ENCODE assay signal across 9 mouse cellular contexts in genomic region chr10:126931123-126931759, GRCm38 (mm10). TPM values are rescaled to one million over a fixed set of nuclear protein-coding genes. Genes with fewer than 3 reads are reported as not detected.
A peak's percentile ranks its signal among the peaks of the same experiment; 100 is the strongest.
DNase-seq lines count a peak whose midpoint lies in the region; ATAC-seq lines count a peak whose summit lies in the region.
"Had no signal": no experiment of that assay in that cellular context is flagged by ENCODE, and none has a peak within 500 bp of the region (broad histone marks: within the 10 kb centered on the region; RNA-seq: fewer than 3 reads in every experiment).

No protein-coding gene starts in this region.

- no peak for DNase-seq in neural tube, embryonic 10.5 days (ENCODE audit: extremely low spot score, low spot score)
- DNase-seq in forebrain, embryonic 14.5 days (ENCODE audit: low spot score): no peak
- DNase-seq in kidney, postnatal 25 days: no peak
- DNase-seq in urinary bladder, postnatal 25 days (ENCODE audit: low spot score): no peak
- no peak for DNase-seq in cerebellum, adult 9-11 months

- peaks cover 64% of the 10 kb centered on the region for H3K4me1 ChIP-seq in neural tube, embryonic 13.5 days (replicated peaks)
- H3K4me1 ChIP-seq in forebrain, embryonic 14.5 days (ENCODE audit: control insufficient read depth, insufficient read depth, low read length): peaks cover 46% of the 10 kb centered on the region
- peaks cover 70% of the 10 kb centered on the region for H3K4me1 ChIP-seq in intestine, embryonic 16.5 days (ENCODE audit: control insufficient read depth, insufficient read depth, low read length)
- H3K4me1 ChIP-seq in neural tube, embryonic 14.5 days (ENCODE audit: control insufficient read depth, insufficient read depth, low read length): peaks cover 26% of the 10 kb centered on the region

- H3K9ac ChIP-seq in neural tube, embryonic 13.5 days: no peak overlapping the region
- H3K9ac ChIP-seq in forebrain, embryonic 14.5 days (ENCODE audit: low read length): 0 out of 2 replicates have a peak overlapping the region, but pooled peaks have one; percentile 17
- peak overlapping the region; percentile 58 for H3K9ac ChIP-seq in intestine, embryonic 16.5 days (ENCODE audit: low read depth, low read length)
- H3K9ac ChIP-seq in neural tube, embryonic 14.5 days (replicated peaks; ENCODE audit: low read depth, low read length): no peak overlapping the region
- H3K9ac ChIP-seq: liver, embryonic 14.5 days had no signal

- no peaks in the 10 kb centered on the region for H3K9me3 ChIP-seq in neural tube, embryonic 13.5 days
- no peaks in the 10 kb centered on the region for H3K9me3 ChIP-seq in forebrain, embryonic 14.5 days (replicated peaks; ENCODE audit: control insufficient read depth, low read length)
- H3K9me3 ChIP-seq in intestine, embryonic 16.5 days (ENCODE audit: control insufficient read depth, low read length): no peaks in the 10 kb centered on the region
- no peaks in the 10 kb centered on the region for H3K9me3 ChIP-seq in neural tube, embryonic 14.5 days (ENCODE audit: control insufficient read depth, low read length)

- H3K27me3 ChIP-seq in neural tube, embryonic 13.5 days: peaks cover 22% of the 10 kb centered on the region
- H3K27me3 ChIP-seq in forebrain, embryonic 14.5 days (replicated peaks; ENCODE audit: control insufficient read depth, insufficient read depth, low read length): no peaks in the 10 kb centered on the region
- no peaks in the 10 kb centered on the region for H3K27me3 ChIP-seq in intestine, embryonic 16.5 days (replicated peaks; ENCODE audit: control insufficient read depth, insufficient read depth, low read length)
- H3K27me3 ChIP-seq in neural tube, embryonic 14.5 days (ENCODE audit: control insufficient read depth, insufficient read depth, low read length): no peaks in the 10 kb centered on the region

- WGBS in neural tube, embryonic 13.5 days: 71% methylated on average over 8 of the region's 8 CpGs
- 57% methylated on average over 8 of the region's 8 CpGs for WGBS in forebrain, embryonic 14.5 days
- 42% methylated on average over 8 of the region's 8 CpGs for WGBS in intestine, embryonic 16.5 days
- WGBS in neural tube, embryonic 14.5 days: 67% methylated on average over 8 of the region's 8 CpGs

- ATAC-seq in neural tube, embryonic 13.5 days (ENCODE audit: low read depth): no peak
- ATAC-seq in forebrain, embryonic 14.5 days: no peak
- ATAC-seq in intestine, embryonic 16.5 days: 0 out of 2 replicates have a peak, but pooled peaks have one; percentile 4
- ATAC-seq in neural tube, embryonic 14.5 days (ENCODE audit: low read depth): no peak

- H3K4me3 ChIP-seq in neural tube, embryonic 13.5 days: no peak overlapping the region
- H3K4me3 ChIP-seq in forebrain, embryonic 14.5 days (ENCODE audit: low read depth, low read length): no peak overlapping the region
- H3K4me3 ChIP-seq in intestine, embryonic 16.5 days (ENCODE audit: low read length): no peak overlapping the region
- H3K4me3 ChIP-seq in neural tube, embryonic 14.5 days (ENCODE audit: low read depth, low read length): no peak overlapping the region

- peak overlapping the region; percentile 86 for H3K27ac ChIP-seq in neural tube, embryonic 13.5 days (replicated peaks)
- H3K27ac ChIP-seq in forebrain, embryonic 14.5 days (ENCODE audit: low read depth, low read length): peak overlapping the region; percentile 91; the same call in 1 of the 2 replicates
- H3K27ac ChIP-seq in intestine, embryonic 16.5 days (ENCODE audit: low read length): peak overlapping the region; percentile 96
- peak overlapping the region; percentile 75 for H3K27ac ChIP-seq in neural tube, embryonic 14.5 days (ENCODE audit: low read depth, low read length)
- H3K27ac ChIP-seq: liver, embryonic 14.5 days had no signal

- H3K36me3 ChIP-seq in neural tube, embryonic 13.5 days: no peaks in the 10 kb centered on the region
- H3K36me3 ChIP-seq in forebrain, embryonic 14.5 days (ENCODE audit: control insufficient read depth, insufficient read depth, low read length): no peaks in the 10 kb centered on the region
- H3K36me3 ChIP-seq in intestine, embryonic 16.5 days (ENCODE audit: control insufficient read depth, insufficient read depth, low read length): no peaks in the 10 kb centered on the region
- no peaks in the 10 kb centered on the region for H3K36me3 ChIP-seq in neural tube, embryonic 14.5 days (ENCODE audit: control insufficient read depth, insufficient read depth, low read length)

- no peak overlapping the region for H3K4me2 ChIP-seq in neural tube, embryonic 13.5 days
- no peak overlapping the region for H3K4me2 ChIP-seq in forebrain, embryonic 14.5 days (ENCODE audit: low read length)
- H3K4me2 ChIP-seq in intestine, embryonic 16.5 days (ENCODE audit: low read depth, low read length): peak overlapping the region; percentile 10; the same call in 1 of the 2 replicates
- no peak overlapping the region for H3K4me2 ChIP-seq in neural tube, embryonic 14.5 days (ENCODE audit: low read depth, low read length)

RNA-seq across cellular contexts. Expression of gene Atp23, which starts 30.1 kb away (rescaled TPM):
- 10.5 and 12.0 TPM in 2 replicates for polyA plus RNA-seq in neural tube, embryonic 13.5 days (2015; fragmentation: Nextera tagmentation; extraction: Ambion mirVana)
- 10.0 and 10.6 TPM in 2 replicates for polyA plus RNA-seq in forebrain, embryonic 14.5 days (2014; fragmentation: Nextera tagmentation; extraction: Ambion mirVana)
- polyA plus RNA-seq in intestine, embryonic 16.5 days (2015; fragmentation: Nextera tagmentation; extraction: Ambion mirVana): 14.8 and 15.3 TPM in 2 replicates
- 15.6 and 16.7 TPM in 2 replicates for polyA plus RNA-seq in neural tube, embryonic 14.5 days (2014; fragmentation: Nextera tagmentation; extraction: Ambion mirVana)

RNA-seq across cellular contexts. Expression of gene Ctdsp2, which starts 47.3 kb away (rescaled TPM):
- 21.9 and 26.9 TPM in 2 replicates for polyA plus RNA-seq in neural tube, embryonic 13.5 days (2015; fragmentation: Nextera tagmentation; extraction: Ambion mirVana)
- polyA plus RNA-seq in forebrain, embryonic 14.5 days (2014; fragmentation: Nextera tagmentation; extraction: Ambion mirVana): 30.2 and 34.5 TPM in 2 replicates
- polyA plus RNA-seq in intestine, embryonic 16.5 days (2015; fragmentation: Nextera tagmentation; extraction: Ambion mirVana): 41.2 and 44.0 TPM in 2 replicates
- polyA plus RNA-seq in neural tube, embryonic 14.5 days (2014; fragmentation: Nextera tagmentation; extraction: Ambion mirVana): 15.1 and 27.9 TPM in 2 replicates

Comparison
In these comparisons a context has a peak if more than half of its experiments do, and no peak if none do; other contexts are left out.
1. H3K9ac ChIP-seq: peak in forebrain, embryonic 14.5 days (single experiment) and intestine, embryonic 16.5 days (single experiment); none in neural tube, embryonic 13.5 days (single experiment) and neural tube, embryonic 14.5 days (single experiment).
2. Peak in every context shown above with its lines, with median percentiles within 50 percentile points of each other: H3K27ac ChIP-seq.